Mouse (Mus musculus) R1 (cell line): Measurements from ENCODE around the gene Npsr1.

Source experiments
- DNase-seq: peaks from one replicate; pipeline ENCODE4 v3.0.0-alpha.2; 2018; ENCODE audit warnings: low read depth, low spot score

Gene Npsr1

DNA sequence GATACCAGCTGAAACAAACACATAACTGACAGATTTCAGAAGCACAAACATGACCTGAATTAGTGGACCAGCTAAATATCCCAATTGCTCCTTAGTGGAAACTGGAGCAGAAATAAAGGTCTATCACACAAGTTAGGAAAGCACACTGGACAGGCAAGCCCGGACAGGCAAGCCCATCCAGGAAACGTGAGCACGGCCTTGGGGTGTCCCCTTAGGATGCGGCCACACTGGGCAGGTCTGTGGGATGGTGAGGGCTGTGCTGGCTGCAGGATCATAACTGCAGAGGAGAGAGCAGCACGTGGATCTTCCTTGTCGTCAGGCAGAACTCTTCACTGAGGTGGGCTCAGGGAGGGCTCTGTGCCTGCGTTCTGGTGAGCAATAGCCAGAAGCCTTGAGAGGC, at the start of gene Npsr1:
Npsr1 (plus strand) TSS at position 301 of the 400 bp plus-strand sequence.
- DNase-seq: no peak

DNA sequence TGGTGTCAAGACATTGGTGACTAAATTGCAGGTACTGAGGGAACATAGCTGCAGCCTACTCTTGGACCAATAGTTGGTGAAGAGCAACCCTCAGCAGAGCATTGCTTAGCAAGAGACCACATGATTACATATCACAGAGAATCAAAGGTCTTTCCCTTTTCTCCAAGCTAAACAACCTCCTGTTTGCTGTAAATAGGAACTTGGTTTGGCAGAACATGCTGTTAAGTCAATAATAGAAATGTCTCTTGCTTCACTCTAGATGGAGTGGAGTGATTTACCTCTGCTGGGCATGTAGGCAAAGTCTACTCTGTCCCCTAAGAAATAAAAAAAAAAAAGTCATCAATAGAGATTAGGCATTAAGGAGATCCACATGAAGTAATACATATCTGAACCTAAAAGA, 46.3 kb upstream of the Npsr1 start:
- DNase-seq: no peak

DNA sequence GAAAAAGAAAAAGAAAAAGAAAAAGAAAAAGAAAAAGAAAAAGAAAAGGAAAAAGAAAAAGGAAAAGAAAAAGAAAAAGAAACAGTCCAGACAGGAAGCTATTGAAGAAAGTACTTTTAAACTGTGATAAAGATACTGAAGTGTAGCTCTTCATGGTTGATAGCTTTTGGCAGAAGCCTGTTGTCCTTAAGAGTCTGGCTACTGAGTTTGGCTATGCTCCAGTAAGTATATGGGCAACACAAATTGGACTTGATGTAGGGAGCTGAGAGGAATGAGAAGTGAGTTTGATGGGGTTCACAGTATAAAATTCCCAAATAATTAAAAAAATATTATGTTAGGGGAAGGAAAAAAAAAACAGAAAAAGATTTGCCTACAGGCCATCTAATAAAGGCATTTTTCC, 34.5 kb upstream of the Npsr1 start:
- DNase-seq: no peak

DNA sequence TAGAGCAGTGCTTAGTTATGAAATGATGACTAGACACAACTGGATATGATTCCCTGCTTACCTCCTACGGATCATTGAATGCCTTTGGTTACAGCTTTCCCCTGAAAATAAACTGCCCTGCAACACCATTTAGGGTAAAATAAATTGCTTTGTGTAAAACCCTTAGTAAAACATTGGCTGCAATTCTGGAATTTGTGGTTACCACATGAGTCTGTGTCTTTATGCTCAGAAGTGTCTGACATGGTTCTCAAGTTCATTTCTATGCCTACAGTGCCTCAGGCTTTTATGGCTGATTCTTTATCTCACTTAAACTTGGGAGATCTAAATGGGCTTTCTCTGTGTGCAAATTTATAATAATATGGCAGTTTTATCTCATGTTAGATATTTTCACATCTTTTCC, 26.1 kb upstream of the Npsr1 start:
- DNase-seq: no peak

DNA sequence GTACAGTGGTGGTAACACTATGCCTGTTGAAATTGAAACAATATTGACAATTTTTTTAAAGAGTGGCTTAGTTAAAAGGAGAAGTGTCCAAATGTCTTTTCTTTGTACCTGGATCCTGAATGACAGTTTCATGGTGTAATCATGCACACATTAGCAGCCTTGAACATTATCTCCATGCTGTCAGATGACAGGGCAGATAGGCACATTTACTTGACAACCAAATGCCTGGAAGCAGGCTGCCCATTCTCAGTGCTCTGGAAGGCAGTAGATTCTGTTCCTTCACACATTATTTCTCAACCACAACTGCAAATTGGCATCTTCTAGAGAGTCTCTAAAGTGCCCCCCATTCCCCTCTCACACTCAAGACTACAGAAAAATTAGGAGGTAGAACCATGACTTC, 20.2 kb upstream of the Npsr1 start:
- no peak for DNase-seq

DNA sequence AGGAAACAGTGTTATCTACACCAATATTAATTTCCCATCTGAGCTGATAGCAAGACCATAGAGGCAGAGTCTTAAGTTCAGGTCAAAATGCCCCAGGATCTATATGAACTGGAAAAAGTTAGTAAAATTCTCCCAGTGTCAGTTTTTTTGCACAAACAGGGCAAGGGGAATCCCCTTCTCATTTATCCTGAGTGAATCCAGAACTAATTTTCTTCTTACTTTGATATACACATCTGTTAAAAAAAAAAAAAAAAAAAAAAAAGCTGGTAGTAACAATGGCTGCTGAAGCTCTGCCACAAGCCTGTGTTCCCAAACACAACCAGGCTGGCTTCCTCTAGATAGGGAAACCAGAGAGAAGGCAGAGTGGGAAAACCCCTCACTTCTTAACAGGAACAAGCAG, 5.9 kb upstream of the Npsr1 start:
- DNase-seq: no peak

DNA sequence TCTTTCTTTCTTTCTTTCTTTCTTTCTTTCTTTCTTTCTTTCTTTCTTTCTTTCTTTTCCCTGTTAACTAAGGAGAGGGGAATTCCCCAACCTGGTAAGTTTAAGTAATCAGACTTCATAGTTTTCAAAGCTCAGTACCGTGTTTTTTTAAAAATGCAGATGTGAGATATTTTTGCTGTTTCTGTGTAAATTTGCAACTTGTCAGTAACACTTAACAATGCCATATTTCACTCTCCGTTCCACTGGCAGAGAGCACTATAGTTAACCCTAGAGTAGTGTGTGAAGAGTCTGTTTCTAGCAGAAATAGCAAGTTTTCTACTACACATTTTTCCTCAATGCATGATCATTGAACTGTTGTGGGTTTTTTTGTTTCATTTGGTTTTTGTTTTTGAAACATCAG, 730 bp downstream of the Npsr1 start:
- no peak for DNase-seq

DNA sequence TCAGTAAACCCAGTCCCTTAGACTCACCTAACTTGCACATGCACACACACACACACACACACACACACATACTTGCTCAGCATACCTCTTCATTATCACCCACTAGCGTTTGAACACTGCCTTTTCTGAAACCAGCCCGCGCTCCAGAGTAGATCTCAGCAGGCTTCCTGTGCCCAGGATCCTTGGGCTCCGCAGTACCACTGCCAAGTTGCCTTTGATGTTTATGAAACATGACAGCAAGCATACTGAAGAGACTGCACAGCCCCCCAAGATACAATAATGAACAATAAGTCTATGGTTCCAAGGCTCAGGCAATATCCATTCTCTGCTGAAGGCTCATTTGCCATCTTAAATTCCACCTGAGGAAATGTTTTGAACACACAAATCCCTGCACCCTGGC, 1.8 kb downstream of the Npsr1 start:
- no peak for DNase-seq

DNA sequence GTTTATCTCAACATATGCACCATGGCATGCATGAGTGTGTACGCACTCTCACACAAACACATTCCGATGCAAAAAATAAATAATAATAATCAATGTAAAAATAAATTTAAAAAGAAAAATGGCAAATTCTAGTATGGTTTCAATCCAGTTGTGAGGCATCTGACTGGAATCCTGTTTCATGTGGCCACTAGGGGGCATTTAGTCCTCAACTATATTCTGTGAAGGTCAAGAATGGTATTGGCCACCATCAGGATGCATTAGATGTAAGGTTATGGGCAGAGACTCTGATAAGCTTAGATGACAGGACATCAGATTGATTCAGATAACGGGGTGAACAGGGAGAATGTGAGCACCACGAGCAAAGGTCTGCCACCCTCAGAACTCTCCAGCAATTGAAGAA, 21.6 kb downstream of the Npsr1 start:
- DNase-seq: peak; percentile 43

DNA sequence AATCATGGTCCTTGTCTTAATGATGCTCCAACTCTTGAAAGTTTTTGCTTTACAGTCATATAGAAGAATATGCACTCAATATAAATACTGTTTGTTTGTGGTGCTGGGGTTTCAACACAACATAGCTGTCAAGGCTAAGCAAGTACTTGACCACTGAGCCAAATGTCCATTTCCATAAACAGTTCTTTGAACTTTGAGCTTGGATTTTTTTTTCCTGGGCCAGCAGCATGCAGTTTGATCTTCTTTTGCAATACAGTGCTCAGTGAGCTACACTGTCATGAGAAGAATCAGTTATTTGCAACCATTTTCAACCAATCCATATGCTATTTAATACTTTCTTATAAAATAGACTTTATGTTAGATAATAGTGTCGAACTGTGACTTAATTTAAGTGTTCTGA, 35.3 kb downstream of the Npsr1 start:
- DNase-seq: no peak

DNA sequence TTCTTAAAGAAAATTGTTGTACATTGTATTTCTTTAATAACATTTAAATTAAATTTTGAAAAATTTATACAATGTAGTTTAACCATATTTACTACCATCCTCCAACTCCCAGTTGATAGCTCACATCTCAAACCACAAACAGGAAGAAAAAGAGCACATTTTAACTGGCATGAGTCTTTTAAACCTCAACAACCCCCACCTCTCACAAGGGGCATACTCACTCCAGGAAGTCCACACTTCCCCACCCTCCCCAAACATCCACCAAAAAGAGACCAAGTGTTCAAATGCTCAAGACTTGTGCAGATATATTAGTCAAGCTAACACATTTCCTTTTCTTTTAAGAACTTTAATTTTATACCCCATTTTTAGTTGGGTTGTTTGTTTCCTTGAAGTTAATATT, 38.6 kb downstream of the Npsr1 start:
- DNase-seq: no peak

DNA sequence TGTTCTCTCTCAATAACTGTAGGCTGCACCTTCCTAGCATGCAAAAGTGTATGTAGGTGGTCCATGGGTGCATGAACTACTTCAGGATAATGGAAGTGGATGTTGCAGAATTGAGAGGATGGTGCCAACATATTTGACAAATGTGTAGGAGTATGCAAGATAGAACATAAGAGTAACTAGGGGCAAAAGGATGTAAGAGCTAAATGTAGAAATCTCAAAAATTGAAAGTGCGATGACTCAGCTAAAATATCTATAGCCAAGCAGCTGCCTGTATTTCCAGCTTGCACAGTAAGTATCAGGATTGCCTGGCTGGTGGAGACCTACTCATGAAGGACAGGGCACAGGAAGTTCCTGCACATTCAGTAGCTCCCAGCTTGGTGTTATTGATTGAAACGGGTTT, 46.5 kb downstream of the Npsr1 start:
- no peak for DNase-seq

DNA sequence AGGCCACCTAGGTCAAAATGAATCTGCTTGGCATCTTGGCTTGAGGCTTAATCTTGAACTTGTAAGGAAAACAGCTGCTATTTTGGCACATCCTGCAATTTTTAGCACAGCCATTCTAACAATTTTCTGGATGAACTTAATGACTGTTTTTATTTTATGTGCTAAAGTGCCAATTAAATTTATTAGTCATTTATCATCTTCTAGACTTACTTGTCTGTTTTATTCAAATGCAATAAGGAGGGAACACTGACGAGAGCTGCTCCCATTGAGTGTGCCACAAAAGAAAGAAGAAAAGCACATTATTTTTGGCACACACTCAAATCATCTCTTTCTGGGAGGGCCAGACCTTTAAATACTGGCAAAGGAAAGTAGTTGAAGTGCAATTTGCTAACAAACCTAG, 59.4 kb downstream of the Npsr1 start:
- no peak for DNase-seq

DNA sequence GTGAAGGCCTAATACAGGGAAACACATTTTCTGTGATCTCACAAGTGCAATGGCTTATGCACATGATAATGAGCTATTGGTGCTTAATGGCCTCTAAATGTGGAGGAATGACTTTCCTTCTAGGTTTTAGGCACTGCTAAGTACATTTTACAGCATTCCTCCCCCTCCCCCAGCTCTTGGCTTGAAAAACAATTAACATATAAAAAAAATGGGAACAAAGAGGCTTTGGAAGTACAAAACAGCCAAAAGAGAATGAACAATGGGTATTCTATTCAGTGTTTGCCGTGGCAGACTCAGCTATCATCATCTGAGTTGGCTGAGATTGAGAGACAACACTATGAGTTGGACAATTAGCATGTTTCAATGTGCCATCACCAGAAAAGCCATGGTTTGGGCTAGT, 62.6 kb downstream of the Npsr1 start:
- DNase-seq: peak; percentile 88

DNA sequence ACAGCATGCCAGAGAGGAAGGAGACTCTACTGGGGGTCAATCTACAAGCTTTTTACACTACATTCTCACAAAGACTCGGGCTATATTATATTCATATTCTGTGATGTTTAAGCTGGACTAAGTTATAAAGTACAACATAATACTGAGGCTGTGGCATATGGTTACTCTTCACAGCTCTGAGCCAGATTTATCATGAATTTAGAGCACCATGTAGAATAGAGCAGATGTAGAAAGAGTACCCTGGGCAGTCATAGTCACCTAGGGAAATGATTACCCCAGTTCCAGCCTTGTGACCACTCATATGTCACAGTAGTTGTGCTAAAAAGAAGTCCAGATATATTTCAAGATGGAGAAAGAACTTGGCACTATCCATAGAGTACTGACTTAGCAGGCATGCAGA, 70.7 kb downstream of the Npsr1 start:
- no peak for DNase-seq

DNA sequence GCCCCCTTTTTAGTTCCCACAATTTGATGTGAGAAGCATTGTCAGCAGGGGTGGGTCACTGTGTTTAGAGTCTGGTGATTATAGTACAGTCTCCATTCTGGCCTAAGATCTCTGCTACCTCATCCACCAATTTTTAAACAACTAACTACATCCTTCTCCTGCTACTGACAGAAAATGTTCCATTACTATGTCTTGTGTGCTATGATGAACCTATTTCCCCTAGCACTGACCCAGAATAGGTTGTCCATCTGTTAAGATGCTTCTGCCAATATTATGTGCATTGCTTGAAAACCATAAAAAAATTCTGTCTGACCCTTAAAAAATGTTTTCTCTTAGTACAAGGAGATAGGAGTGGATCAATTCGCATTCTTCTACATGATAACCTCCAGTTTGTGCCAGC, 72.9 kb downstream of the Npsr1 start:
- DNase-seq: no peak

DNA sequence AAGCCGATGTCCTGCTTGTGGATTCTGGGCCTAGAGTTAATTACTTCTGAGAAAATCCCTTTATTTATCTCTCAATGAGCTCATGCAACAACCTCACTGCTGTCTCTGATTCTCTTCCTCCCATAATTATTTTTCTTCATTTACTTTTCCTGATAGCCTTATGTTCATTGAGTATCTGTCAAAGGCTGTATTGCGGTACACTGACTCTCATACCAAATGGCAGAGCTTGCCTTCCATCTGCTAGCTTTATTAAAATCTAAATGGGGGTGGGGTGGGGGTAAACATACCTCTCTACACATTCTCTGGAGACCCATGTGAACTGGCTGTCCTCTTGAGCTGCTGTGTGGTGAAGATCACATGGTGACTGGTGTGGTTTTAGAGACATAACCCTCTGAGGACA, 80.9 kb downstream of the Npsr1 start:
- no peak for DNase-seq

DNA sequence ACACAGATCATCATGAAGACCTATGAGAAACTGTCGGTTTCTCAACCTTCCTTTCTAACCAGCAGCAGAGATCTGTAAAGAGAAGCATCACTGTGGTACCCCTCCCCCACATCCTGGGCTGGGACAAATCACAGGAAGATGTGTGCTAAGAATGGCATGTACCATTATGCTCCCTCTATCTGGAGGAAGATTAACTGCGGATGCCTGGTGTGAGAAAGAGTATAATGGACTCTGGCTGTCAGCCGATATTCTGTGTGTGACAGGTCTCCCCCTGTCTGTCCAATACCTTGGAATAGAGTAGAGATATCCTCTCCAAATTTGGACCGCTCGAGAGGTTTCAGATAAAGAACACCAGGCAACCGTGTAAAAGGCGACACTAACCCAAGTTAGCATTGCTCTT, 83.1 kb downstream of the Npsr1 start:
- DNase-seq: no peak

DNA sequence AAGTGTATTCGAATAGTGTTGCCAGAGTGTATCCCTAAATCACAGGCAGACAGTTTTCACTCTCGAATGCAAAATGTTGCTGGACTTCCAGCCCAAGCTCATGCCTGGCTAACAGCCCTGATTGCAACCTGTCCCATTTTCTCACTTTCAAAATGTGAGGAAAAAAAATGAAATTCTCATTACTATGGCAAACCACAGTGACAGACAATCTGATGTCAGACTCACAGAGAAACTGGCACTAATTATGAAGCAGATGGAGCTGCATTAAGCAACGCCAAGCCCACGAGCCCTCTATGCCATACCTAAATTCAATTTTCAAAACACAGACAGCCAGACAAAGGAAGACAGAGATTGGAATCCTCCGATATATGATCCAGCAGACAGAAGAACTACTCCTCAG, 88.5 kb downstream of the Npsr1 start:
- DNase-seq: no peak

DNA sequence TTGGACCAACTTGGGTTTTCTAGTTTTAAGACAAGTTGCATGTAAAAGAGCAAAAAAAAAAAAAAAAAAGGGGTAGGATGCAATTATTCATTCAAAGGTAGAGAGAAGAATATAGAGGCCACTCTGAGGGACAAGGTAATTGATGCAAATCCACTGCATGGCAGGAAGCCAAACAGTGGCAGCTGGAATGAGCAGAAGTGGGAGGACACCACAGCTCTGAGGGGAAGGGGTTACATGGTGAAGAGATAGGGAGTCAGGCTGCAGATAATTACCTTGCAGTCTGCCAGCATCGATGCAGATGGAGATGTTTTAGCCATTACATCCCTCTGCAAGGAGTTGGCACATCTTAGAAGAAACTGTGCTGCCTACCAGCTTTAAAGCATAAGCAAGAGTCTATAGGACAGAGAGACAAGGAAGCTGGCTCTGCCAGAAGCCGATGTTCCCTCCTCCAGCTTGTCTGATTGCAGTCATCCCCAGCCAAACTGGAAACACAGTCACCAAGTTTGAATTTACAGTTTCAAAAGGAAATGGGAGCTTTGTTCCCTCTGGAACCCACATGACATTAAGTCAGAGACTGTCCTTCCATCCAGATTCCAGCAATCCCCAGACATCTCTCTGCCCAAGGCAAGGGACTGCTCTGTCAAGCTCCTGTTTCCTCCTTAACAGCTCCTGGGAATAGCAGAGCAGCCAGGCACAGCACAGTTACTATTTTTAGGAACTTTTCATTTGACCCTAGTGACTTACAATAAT, 91.9 kb downstream of the Npsr1 start:
- no peak for DNase-seq

DNA sequence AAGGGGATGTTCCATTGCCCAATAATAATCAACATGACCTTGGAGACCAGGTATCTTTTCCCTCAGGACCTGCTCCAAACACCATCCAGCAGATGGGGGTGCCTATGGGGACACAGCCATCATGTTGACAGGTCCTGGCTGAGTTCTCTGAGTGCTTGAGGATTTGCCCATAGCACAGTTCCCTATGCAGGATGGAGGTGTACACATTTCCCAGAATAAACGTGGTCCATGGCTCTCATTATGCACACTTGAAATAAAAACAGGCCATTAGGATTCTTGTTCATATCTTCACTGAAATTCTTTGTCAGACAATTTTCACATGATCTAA, 92.4 kb downstream of the Npsr1 start:
- DNase-seq: no peak

DNA sequence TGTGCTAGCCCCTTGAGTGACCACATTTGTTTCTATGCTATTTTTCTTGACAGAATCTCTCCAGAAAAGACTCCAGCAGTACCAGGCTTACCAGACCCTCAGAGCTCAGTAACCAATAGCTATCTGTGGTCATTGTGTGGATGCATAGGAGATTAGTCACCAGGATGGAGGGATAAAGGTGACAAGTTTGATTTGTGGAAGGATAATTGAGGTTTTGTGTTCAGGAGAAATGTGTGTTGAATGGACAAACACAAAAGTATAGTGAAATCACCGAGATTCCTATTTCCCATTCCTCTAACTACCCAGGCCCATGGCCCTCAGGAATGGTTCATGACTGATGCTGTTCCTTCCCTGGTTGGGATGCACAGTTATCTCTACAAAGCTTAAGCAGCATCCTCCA, 100.5 kb downstream of the Npsr1 start:
- no peak for DNase-seq

DNA sequence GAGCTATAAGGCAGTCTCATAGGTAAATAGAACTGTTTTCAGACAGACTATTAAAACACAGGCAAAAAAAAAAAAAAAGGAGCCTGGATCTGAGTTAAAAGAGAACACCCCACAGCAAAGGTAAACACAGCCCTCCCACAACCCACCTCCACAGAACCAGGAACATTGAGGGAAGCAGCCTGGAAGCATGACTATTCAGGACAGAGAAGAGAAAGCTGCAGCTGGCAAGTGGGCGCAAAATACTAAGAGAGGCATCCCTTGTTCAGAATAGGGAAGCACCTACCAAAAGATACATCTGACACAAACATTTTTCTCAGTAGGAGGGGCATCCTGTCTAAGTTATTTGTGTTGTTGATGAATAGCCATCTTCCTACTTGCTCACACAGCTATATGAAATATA, 113.8 kb downstream of the Npsr1 start:
- DNase-seq: no peak

DNA sequence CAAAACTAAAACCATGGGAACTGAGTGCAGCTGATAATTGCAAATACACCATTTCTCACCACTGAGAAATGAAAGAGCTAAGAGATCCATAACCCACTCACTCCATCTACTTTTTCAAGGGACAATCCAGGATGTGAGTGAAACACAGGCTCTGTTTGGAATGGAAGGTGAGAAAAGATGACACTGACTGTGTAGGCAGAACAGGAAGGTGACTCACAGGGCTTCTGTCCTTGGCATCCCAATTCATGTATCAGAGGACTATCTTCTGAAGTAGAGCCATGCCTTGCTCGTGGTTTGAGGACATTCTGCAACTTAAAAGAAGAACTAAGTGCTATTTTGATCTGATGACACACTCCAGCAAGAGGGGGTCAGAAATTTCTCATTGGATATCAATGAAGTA, 119.9 kb downstream of the Npsr1 start:
- no peak for DNase-seq
